In genomic region chr15:77847826-77848225, GRCm38 (mm10) we compare ENCODE assay signal across 17 mouse cellular contexts. TPM values are rescaled to one million over a fixed set of nuclear protein-coding genes. Genes with fewer than 3 reads are reported as not detected.
DNase-seq lines count a peak whose midpoint lies in the region; ATAC-seq and TF ChIP-seq lines count a peak whose summit lies in the region.
"Had no signal": no experiment of that assay in that cellular context is flagged by ENCODE, and none has a peak within 500 bp of the region (broad histone marks: within the 10 kb centered on the region; RNA-seq: fewer than 3 reads in every experiment).

No protein-coding gene starts in this region.

- in situ Hi-C loops in ES-E14 (cut with MboI; ENCODE audit: low sequenced_read_pairs in 2 of 2, unreplicated experiment in 2 of 2): no loop called here

- no peak overlapping the region for H3K9ac ChIP-seq in ES-E14 (ENCODE audit: insufficient read depth, low read depth, low read length, poor library complexity, severe bottlenecking)
- H3K9ac ChIP-seq in forebrain, embryonic 16.5 days (replicated peaks; ENCODE audit: low read depth, low read length): no peak overlapping the region
- H3K9ac ChIP-seq: heart, embryonic 15.5 days; hindbrain, embryonic 15.5 days; midbrain, embryonic 13.5 days; neural tube, embryonic 12.5 days had no signal

- H3K4me3 ChIP-seq in E14TG2a.4 (replicated peaks; ENCODE audit: low read length): peak overlapping the region; percentile 45; the same call in 1 of the 2 replicates
- H3K4me3 ChIP-seq in ES-E14 (ENCODE audit: insufficient read depth in 1 of 2, low read depth in 1 of 2, low read length in 2 of 2, poor library complexity in 1 of 2, severe bottlenecking in 1 of 2): no peak overlapping the region
- no peak overlapping the region for H3K4me3 ChIP-seq in forebrain, embryonic 16.5 days (replicated peaks; ENCODE audit: low read length)
- H3K4me3 ChIP-seq: heart, embryonic 15.5 days; hindbrain, embryonic 15.5 days; midbrain, embryonic 13.5 days; neural tube, embryonic 12.5 days had no signal

- H3K4me2 ChIP-seq in forebrain, embryonic 16.5 days (ENCODE audit: low read length): no peak overlapping the region
- H3K4me2 ChIP-seq: heart, embryonic 15.5 days; hindbrain, embryonic 15.5 days; midbrain, embryonic 13.5 days; neural tube, embryonic 12.5 days had no signal

- peak; percentile 55 for ATAC-seq in megakaryocyte-erythroid progenitor cell, adult 5-6 weeks (replicated peaks; ENCODE audit: low FRiP score, low TSS enrichment, poor library complexity, severe bottlenecking)
- no peak for ATAC-seq in forebrain, embryonic 16.5 days
- ATAC-seq: intestine, embryonic 16.5 days; midbrain, embryonic 13.5 days had no signal

- intact Hi-C loops in gastrocnemius, postnatal 36 days (cut with DNase I): loop anchor here (5.0 kb wide), 1 partner anchor 66 kb away; no protein-coding TSS in a partner anchor

- DNase-seq in ES-E14 (ENCODE audit: low read depth, low spot score) (peak; percentile 89), liver (peak; percentile 54)
- DNase-seq in embryo, embryonic 11 days: no peak
- DNase-seq in gastrocnemius, postnatal 36 days: no peak
- DNase-seq: adrenal gland, postnatal 14 days; cerebellum, adult 11 months; cerebellum, postnatal 10 days; heart, adult 18-20 months; heart, postnatal 4 days had no signal

- H3K9me3 ChIP-seq in E14TG2a.4 (ENCODE audit: low read length): no peaks in the 10 kb centered on the region
- H3K9me3 ChIP-seq in ES-E14 (ENCODE audit: control insufficient read depth, insufficient read depth, low read depth, low read length): no peaks in the 10 kb centered on the region
- H3K9me3 ChIP-seq in forebrain, embryonic 16.5 days (ENCODE audit: control insufficient read depth, low read length): no peaks in the 10 kb centered on the region
- H3K9me3 ChIP-seq: heart, embryonic 15.5 days; hindbrain, embryonic 15.5 days; midbrain, embryonic 13.5 days; neural tube, embryonic 12.5 days had no signal

- TF ChIP-seq CTCF in E14TG2a.4 (conservative IDR thresholded peaks at IDR 0.05; ENCODE audit: low read length): no peak

- peaks cover 89% of the 10 kb centered on the region for H3K4me1 ChIP-seq in E14TG2a.4 (replicated peaks; ENCODE audit: low read depth, low read length)
- H3K4me1 ChIP-seq in ES-E14 (ENCODE audit: control insufficient read depth in 2 of 2, insufficient read depth in 2 of 2, low read length in 2 of 2, poor library complexity in 1 of 2): peaks cover 22 to 28% of the 10 kb centered on the region in 2 experiments
- no peaks in the 10 kb centered on the region for H3K4me1 ChIP-seq in forebrain, embryonic 16.5 days (replicated peaks; ENCODE audit: control insufficient read depth, insufficient read depth, low read length)
- H3K4me1 ChIP-seq: hindbrain, embryonic 15.5 days; midbrain, embryonic 13.5 days; neural tube, embryonic 12.5 days had no signal

- peak overlapping the region; percentile 71 for H3K27ac ChIP-seq in ES-E14 (ENCODE audit: insufficient read depth, low read depth, low read length, poor library complexity, severe bottlenecking)
- H3K27ac ChIP-seq in forebrain, embryonic 16.5 days (ENCODE audit: low read length): no peak overlapping the region
- H3K27ac ChIP-seq: heart, embryonic 15.5 days; hindbrain, embryonic 15.5 days; midbrain, embryonic 13.5 days; neural tube, embryonic 12.5 days had no signal

- 68% methylated on average over 3 of the region's 3 CpGs for WGBS in forebrain, embryonic 16.5 days

- no peaks in the 10 kb centered on the region for H3K27me3 ChIP-seq in E14TG2a.4 (ENCODE audit: insufficient read depth, low read length)
- H3K27me3 ChIP-seq in forebrain, embryonic 16.5 days (replicated peaks; ENCODE audit: control insufficient read depth, insufficient read depth, low read length): no peaks in the 10 kb centered on the region
- H3K27me3 ChIP-seq: heart, embryonic 15.5 days; hindbrain, embryonic 15.5 days; midbrain, embryonic 13.5 days; neural tube, embryonic 12.5 days had no signal

- H3K36me3 ChIP-seq in E14TG2a.4 (ENCODE audit: insufficient read depth, low read length) (no peaks in the 10 kb centered on the region), ES-E14 (ENCODE audit: control insufficient read depth, insufficient read depth, low read length, poor library complexity, severe bottlenecking) (no peaks in the 10 kb centered on the region)
- no peaks in the 10 kb centered on the region for H3K36me3 ChIP-seq in forebrain, embryonic 16.5 days (ENCODE audit: control insufficient read depth, insufficient read depth)
- H3K36me3 ChIP-seq: heart, embryonic 15.5 days; hindbrain, embryonic 15.5 days; midbrain, embryonic 13.5 days; neural tube, embryonic 12.5 days had no signal

TF ChIP-seq in ES-E14, 5 proteins besides CTCF, POLR2A, EP300 and RAD21:
- TF ChIP-seq HCFC1 (IDR thresholded peaks at IDR 0.05; ENCODE audit: borderline replicate concordance, insufficient read depth, low read length) (0 out of 2 replicates have a peak, but pooled peaks have one; percentile 32), CHD2 (IDR thresholded peaks at IDR 0.05; ENCODE audit: low read depth, low read length) (peak; percentile 50; the same call in 1 of the 2 replicates), ZC3H11A (IDR thresholded peaks at IDR 0.05; ENCODE audit: borderline replicate concordance, low read depth, low read length) (no peak)

RNA-seq across cellular contexts. Expression of gene Myh9, which starts 5.9 kb away (rescaled TPM):
- total RNA-seq in ES-E14 (2012; rRNA removed): 146 and 152 TPM in 2 replicates
- 98.3 and 144 TPM in 2 replicates for total RNA-seq in megakaryocyte-erythroid progenitor cell, adult 5-6 weeks (2014; fragmentation: Nextera tagmentation)
- 195 and 198 TPM in 2 replicates for total RNA-seq in megakaryocyte-erythroid progenitor cell, adult 5-6 weeks (2017)
- polyA plus RNA-seq in forebrain, embryonic 16.5 days (2015; fragmentation: Nextera tagmentation; extraction: Ambion mirVana): 12.2 and 13.6 TPM in 2 replicates
- 10 to 100 TPM; 48.4 to 49.1 TPM for total RNA-seq in gastrocnemius, postnatal 36 days (2021)

Comparison
In these comparisons a context has a peak if more than half of its experiments do, and no peak if none do; other contexts are left out.
1. DNase-seq: peak in ES-E14 (single experiment) and liver (single experiment); none in embryo, embryonic 11 days (single experiment) and gastrocnemius, postnatal 36 days (0 of 2).